Mouse (Mus musculus): ENCODE results near the gene Sdk1. TPM values are rescaled to one million over a fixed set of nuclear protein-coding genes. Genes with fewer than 3 reads are reported as not detected.

The Sdk1 gene
- total and polyA plus RNA-seq, 3 experiments = 0.04 to 0.87 TPM; not detected in 1

DNA sequence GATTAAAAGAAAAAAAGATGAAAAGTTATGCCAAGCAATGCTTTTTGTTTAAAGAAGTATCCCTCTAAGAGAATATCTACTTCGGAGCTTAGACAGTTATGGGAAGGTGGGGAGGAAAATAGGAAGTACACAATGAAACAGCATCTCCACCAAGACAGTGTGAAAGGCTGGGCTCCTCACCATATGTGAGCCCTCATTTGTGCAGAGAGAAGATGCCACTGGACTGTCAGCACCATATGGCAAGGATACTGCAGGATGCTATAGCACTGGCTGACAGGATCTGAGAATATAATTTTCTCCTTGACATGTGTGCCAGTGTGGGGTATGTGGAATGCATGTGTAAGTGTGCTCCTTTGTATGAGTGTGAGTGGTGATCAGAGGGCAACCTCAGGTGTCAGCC is 435.7 kb downstream of the Sdk1 start:
- no peaks in the 10 kb centered on the region for H3K27me3 ChIP-seq (replicated peaks)
- dilution Hi-C loops (cut with MboI; ENCODE audit: extremely low pct_ligation_motif_present, extremely low pct_unique_long_range_greater_than_20kb, low sequenced_read_pairs) = no loop called here

DNA sequence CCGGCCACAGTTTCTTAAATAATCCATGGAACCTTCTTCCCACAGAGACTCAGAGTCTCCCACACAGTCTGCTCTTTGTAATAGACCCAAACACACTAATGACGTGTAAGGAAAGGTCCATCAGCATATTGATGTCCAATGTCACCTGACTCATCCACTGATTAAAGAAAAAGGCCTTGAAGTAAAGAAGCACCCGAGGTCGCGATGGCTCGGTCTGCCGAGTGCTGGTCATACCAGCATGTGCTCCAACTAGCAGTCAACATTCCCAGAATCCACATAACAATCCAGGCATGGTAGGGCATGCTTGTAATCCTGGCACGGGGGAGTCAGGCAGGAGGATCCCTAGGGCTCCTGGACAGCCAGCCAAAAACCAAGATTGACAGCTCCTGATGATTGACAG is 436.6 kb downstream of the Sdk1 start:
- TF ChIP-seq IRF4 (IDR thresholded peaks at IDR 0.05; ENCODE audit: low read depth, low read length) (no peak), PAX5 (IDR thresholded peaks at IDR 0.05; ENCODE audit: low read length) (no peak), RAD21 (IDR thresholded peaks at IDR 0.05; ENCODE audit: low read depth, low read length) (no peak), USF1 (IDR thresholded peaks at IDR 0.05; ENCODE audit: low read depth, low read length) (no peak), MYC (IDR thresholded peaks at IDR 0.05; ENCODE audit: low read depth, low read length) (no peak), CTCF (conservative IDR thresholded peaks at IDR 0.05 in 1 of 2, IDR thresholded peaks at IDR 0.05 in 1 of 2; ENCODE audit: low read depth in 2 of 2, low read length in 2 of 2) (no peak), SIN3A (IDR thresholded peaks at IDR 0.05; ENCODE audit: low read length) (no peak), NRF1 (IDR thresholded peaks at IDR 0.05; ENCODE audit: low read depth, low read length) (no peak), E2F4 (IDR thresholded peaks at IDR 0.05; ENCODE audit: insufficient replicate concordance, low read depth, low read length) (no peak), CHD2 (IDR thresholded peaks at IDR 0.05; ENCODE audit: low read length) (no peak), ELF1 (IDR thresholded peaks at IDR 0.05; ENCODE audit: low read depth, low read length) (no peak), KAT2A (IDR thresholded peaks at IDR 0.05; ENCODE audit: insufficient replicate concordance, low read length) (no peak), POLR2AphosphoS2 (IDR thresholded peaks at IDR 0.05; ENCODE audit: low read depth, low read length) (no peak), TCF12 (IDR thresholded peaks at IDR 0.05; ENCODE audit: low read depth, low read length) (no peak), EP300 (IDR thresholded peaks at IDR 0.05; ENCODE audit: low read length) (no peak), MAX (IDR thresholded peaks at IDR 0.05; ENCODE audit: low read length) (no peak), ZMIZ1 (IDR thresholded peaks at IDR 0.05; ENCODE audit: low read depth, low read length) (no peak), ZNF384 (IDR thresholded peaks at IDR 0.05; ENCODE audit: low read depth, low read length) (no peak), POLR2A (IDR thresholded peaks at IDR 0.05; ENCODE audit: low read depth, low read length) (no peak), MAZ (IDR thresholded peaks at IDR 0.05; ENCODE audit: low read depth, low read length) (no peak)

More for the DNA sequence above, 435.7 kb downstream of the Sdk1 start:
- Histone ChIP-seq H3K79me2 (replicated peaks; ENCODE audit: control insufficient read depth, extremely low read depth, insufficient read depth, poor library complexity, severe bottlenecking) (no peaks in the 10 kb centered on the region), H3K9ac (ENCODE audit: insufficient read depth, low read depth) (no peak overlapping the region), H3K27ac (ENCODE audit: insufficient read depth, low read depth) (no peak overlapping the region), H3K4me1 (ENCODE audit: control insufficient read depth in 1 of 2, insufficient read depth in 2 of 2) (peaks cover 0 to 11% of the 10 kb centered on the region in 2 experiments; a peak in 1 of 4 replicates), H3K9me3 (replicated peaks; ENCODE audit: low read length) (peaks cover 6% of the 10 kb centered on the region), H3K4me3 (replicated peaks in 1 of 3; ENCODE audit: low read depth in 2 of 3, low read length in 2 of 3, poor library complexity in 1 of 3) (no peak overlapping the region), H3K36me3 (replicated peaks in 1 of 2; ENCODE audit: control insufficient read depth in 1 of 2, insufficient read depth in 1 of 2, low read length in 1 of 2) (no peaks in the 10 kb centered on the region), H3K4me2 (ENCODE audit: insufficient read depth, low read depth, poor library complexity, severe bottlenecking) (no peak overlapping the region)
- no peak for DNase-seq (ENCODE audit: extremely low read depth)
- TF ChIP-seq MAX (IDR thresholded peaks at IDR 0.05; ENCODE audit: low read length) (no peak), POLR2AphosphoS2 (IDR thresholded peaks at IDR 0.05; ENCODE audit: low read depth, low read length) (no peak), ZNF384 (IDR thresholded peaks at IDR 0.05; ENCODE audit: low read depth, low read length) (no peak), JUN (IDR thresholded peaks at IDR 0.05; ENCODE audit: insufficient read depth, low read depth, low read length) (no peak), SIN3A (IDR thresholded peaks at IDR 0.05; ENCODE audit: low read length) (no peak), E2F4 (IDR thresholded peaks at IDR 0.05; ENCODE audit: insufficient replicate concordance, low read depth, low read length) (no peak), USF2 (conservative IDR thresholded peaks at IDR 0.05; ENCODE audit: low read depth, low read length) (no peak)
- in situ Hi-C loops (cut with MboI; ENCODE audit: low pct_ligation_motif_present, low pct_unique_long_range_greater_than_20kb, low sequenced_read_pairs) = no loop called here

More for the DNA sequence above, 436.6 kb downstream of the Sdk1 start:
- DNase-seq (ENCODE audit: extremely low read depth) = no peak
- in situ Hi-C loops (cut with MboI; ENCODE audit: low pct_ligation_motif_present, low pct_unique_long_range_greater_than_20kb, low sequenced_read_pairs) = no loop called here
- H3K27me3 ChIP-seq (replicated peaks) = no peaks in the 10 kb centered on the region
- dilution Hi-C loops (cut with MboI; ENCODE audit: extremely low pct_ligation_motif_present, extremely low pct_unique_long_range_greater_than_20kb, low sequenced_read_pairs) = no loop called here
- H3K79me2 ChIP-seq (replicated peaks; ENCODE audit: control insufficient read depth, extremely low read depth, insufficient read depth, poor library complexity, severe bottlenecking) = no peaks in the 10 kb centered on the region
- no peaks in the 10 kb centered on the region for H3K36me3 ChIP-seq (replicated peaks in 1 of 2; ENCODE audit: control insufficient read depth in 1 of 2, insufficient read depth in 1 of 2, low read length in 1 of 2)
- H3K27ac ChIP-seq (ENCODE audit: insufficient read depth, low read depth) = no peak overlapping the region
- peaks cover 2% of the 10 kb centered on the region for H3K9me3 ChIP-seq (replicated peaks; ENCODE audit: low read length)
- no peak overlapping the region for H3K9ac ChIP-seq (ENCODE audit: insufficient read depth, low read depth)
- peaks cover 0 to 12% of the 10 kb centered on the region in 2 experiments; a peak in 1 of 4 replicates for H3K4me1 ChIP-seq (ENCODE audit: control insufficient read depth in 1 of 2, insufficient read depth in 2 of 2)
- no peak overlapping the region for H3K4me3 ChIP-seq (replicated peaks in 1 of 3; ENCODE audit: low read depth in 2 of 3, low read length in 2 of 3, poor library complexity in 1 of 3)
- H3K4me2 ChIP-seq (ENCODE audit: insufficient read depth, low read depth, poor library complexity, severe bottlenecking) = no peak overlapping the region

Measured in CH12.LX (cell line).